Mouse (Mus musculus) B cell, adult 2 months (primary cell): ENCODE measurements at regions not wholly inside any gene's neighbourhood (a gene's known extent, or its start where the extent isn't known, plus 50 kb on each side); places are given as distances from the start of the nearest gene placed in this dataset.

Source experiments
- DNase-seq, 2 experiments: peaks; one replicate each; pipeline ENCODE4 v3.0.0; 2022

DNA sequence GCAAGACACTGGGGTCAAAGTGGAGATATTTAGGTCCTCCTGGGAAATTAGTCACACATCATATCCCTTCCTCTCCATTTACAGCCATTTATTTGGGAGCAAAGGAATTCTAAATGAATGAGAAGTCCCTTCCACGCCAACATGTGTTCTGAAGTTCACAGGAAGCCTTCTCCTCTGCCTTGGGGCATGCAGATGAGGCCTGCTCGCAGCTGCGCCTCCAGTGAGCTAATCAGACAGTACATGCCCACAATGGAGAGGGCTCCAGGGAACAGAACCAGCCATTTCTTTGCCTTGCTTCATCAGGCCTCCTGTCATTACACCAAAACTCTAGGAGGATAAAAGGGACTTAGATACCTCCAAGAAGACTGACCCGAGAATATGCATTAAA, 71.9 kb upstream of the Thbs1 start:
- DNase-seq = no peak

DNA sequence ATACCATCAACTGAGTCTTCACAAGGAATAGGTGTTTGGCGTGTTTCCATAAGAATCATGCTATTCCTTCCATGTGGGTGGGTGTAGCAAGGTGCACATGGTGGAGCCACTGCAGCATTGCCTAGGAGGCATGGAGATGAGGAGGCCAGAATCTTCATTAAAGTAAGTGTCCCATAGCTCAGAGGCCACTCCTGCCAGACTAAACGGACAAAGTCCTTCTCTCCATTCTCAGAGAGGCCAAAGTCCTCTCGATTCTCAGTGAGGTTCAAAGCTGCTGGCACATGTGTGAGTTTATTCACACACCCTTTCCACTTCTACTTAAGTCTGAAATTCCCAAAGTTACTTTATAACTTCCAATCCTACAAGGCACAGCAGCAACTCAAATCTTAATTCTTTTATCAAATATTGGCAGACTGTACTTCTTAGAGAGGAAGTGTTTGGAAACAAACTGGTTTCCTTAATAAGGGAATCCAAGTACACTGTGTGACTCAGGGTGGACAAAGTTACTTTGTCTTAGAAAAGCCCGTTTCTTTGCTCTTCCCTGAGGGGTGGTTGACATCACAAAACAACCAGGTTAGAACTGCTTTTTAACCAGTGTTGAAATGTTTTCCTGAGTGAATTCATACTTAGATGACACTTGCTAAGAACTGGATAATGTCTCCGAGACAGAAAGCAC, 69.2 kb upstream of the Thbs1 start:
- no peak for DNase-seq

DNA sequence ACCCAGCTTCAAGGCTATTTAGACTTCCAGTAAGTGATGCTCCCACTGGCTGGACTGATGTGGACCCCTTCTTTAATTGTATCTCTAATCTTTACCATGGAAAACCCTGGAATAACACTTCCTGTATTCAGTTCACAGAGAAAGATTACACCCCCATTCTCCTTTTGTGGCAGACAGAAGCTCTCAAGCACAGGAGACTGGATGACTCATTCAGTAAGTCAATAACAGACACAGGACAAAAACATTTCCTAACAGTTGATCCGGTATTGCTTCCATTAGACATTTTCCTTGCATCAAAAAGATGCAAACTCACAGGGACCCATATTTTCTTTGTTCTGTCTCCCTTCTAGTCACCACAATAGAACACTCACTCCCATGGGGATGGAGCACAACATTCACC, 67.0 kb upstream of the Thbs1 start:
- no peak for DNase-seq

DNA sequence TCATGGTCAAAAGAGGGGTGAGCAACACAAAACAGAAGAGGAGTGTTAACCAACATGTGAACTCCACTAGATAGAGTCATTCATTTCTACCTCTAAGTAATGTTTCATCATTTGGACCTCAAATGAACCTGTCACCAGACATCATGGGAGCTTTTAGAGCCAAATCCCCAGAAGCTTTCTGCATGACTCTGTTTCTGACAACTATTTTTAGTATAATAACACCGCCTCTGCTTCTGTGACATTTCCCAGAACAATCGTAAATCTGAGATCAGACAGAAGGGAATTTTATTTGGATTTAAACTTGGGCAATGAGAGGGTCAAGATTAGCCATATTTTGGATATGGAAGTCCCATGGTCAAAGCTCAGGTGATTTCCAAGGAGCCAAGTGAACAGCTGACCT, 61.4 kb upstream of the Thbs1 start:
- no peak for DNase-seq

DNA sequence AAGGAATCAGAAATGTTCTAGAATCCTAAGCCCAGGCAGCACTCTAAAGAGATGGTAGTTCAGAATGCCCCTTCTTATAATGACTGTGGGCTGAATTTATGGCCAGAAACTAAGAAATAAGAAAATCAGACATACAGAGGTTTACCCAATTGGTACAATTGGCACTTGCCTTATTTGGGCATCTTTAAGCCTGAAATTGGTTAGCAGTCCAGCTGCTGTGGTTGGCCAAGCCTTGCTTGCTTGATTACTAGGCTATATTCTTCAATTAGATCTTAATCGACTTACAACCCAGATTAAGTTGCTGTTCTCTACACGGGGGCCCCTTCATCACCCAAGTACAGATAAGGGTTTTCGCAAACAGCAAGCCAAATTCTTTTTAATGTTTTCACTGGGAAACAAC, 60.1 kb upstream of the Thbs1 start:
- no peak for DNase-seq

DNA sequence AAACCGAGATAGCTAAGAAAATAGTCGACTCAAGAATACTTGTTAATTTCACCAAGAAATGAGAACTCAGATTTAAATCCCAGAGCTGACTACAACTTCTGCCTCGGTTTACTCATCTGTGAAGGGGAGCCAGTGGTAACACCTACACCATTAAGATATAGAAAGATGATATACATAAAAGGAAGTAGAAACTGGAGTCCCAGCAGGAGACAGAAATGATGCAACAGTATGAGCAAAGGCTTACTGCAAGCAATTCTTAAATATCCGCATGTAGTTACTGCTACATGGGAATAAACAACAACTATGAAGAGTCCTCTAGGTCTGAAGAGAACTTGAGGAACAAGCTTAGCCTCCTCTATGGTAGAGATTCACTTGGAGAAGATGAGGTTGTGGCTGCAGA, 58.2 kb upstream of the Thbs1 start:
- DNase-seq = no peak

DNA sequence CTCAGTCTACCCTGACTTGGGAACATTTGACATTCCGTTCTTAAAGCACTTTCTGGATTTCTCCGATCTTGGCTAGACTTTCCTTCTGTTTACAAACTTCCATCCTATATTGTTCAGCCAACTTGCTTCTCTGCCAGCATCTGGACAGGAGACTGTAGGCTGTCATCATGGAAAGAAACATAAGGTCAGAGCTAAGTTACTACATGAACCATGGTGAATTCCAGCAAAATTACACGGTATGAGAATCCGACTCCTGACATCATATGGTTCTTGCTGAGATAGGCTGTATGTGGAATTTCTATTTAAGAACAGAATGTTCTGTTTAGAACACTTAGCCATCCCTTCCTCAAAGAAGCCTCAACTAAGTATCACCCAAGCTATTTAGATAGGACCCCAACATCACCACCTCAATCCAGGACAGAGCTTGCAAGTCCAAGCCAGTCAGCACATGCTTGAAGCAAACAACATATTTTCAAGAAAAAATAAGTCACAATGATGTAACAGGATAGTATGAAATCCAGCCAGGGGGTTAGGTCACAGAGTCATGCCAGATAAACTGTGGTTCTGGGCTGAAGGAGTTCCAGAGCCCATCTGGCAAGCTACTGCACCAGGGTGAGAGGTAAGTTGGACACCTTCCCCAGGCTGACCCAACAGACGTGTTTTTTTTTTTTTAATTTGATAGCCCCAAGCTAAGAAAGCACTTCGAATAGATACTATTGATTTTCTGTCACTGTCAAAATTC, 52.9 kb upstream of the Thbs1 start:
- no peak for DNase-seq

DNA sequence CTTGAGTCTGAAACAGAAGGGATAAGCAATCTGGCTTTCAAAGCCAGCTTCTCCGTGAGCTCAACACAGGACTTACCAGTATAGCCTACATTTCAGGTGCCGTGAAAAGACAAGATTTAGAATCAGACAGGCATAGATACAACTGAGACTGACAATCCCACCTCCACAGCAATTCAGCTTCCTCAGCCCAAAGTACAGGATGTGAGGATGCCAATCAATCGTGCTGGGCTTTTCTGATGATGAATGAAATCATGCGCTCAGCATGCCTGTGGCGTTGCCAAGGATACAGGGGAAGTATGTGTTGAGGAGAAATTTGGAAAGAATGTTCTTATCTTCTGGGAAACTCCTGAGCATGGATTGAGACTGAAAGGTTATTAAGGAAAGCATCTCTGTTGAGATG, 50.4 kb upstream of the Thbs1 start:
- DNase-seq = no peak
